Mouse (Mus musculus) urinary bladder, postnatal 14 days (tissue): ENCODE results near the gene Eml3.
A peak's percentile ranks its signal among the peaks of the same experiment; 100 is the strongest.
"Not testable (repeated sequence)": the region's sequence is repeated elsewhere in the genome, so short reads cannot be mapped to it uniquely, and the experiment has no call there.

ENCODE experiments used
- DNase-seq: peaks from one replicate; pipeline ENCODE4 v3.0.0; 2021; ENCODE audit warnings: low spot score

The Eml3 gene

GRCm38 (mm10) chr19:8952241-8952640 is 22.9 kb downstream of the Eml3 start:
- no peak for DNase-seq

- peak; percentile 88 for DNase-seq
These were observed 24.0 kb downstream of the Eml3 start, which contains the start of gene Tut1 for GRCm38 (mm10) chr19:8953135-8954039. Gene Tut1, plus strand, starts transcription at chr19:8953847.

- DNase-seq, result no peak
These were observed 24.8 kb downstream of the Eml3 start for GRCm38 (mm10) chr19:8954171-8954570.

GRCm38 (mm10) chr19:8962256-8962655 is 32.9 kb downstream of the Eml3 start:
- no peak for DNase-seq

GRCm38 (mm10) chr19:8965075-8965474 is 35.7 kb downstream of the Eml3 start:
- no peak for DNase-seq

- peak; percentile 24 for DNase-seq
These were observed 36.4 kb downstream of the Eml3 start for GRCm38 (mm10) chr19:8965771-8966170.

- no peak for DNase-seq
These were observed 36.8 kb downstream of the Eml3 start for GRCm38 (mm10) chr19:8966198-8966589.

- DNase-seq, result peak; percentile 99
These were observed 37.4 kb downstream of the Eml3 start, which contains the start of gene Eef1g for GRCm38 (mm10) chr19:8966590-8967372. Gene Eef1g, plus strand, starts transcription at chr19:8967041.

- DNase-seq, result no peak
These were observed 38.0 kb downstream of the Eml3 start for GRCm38 (mm10) chr19:8967373-8967743.

GRCm38 (mm10) chr19:8967893-8968292 is 38.5 kb downstream of the Eml3 start:
- no peak for DNase-seq

GRCm38 (mm10) chr19:8972491-8972890 is 43.1 kb downstream of the Eml3 start:
- not testable (repeated sequence) for DNase-seq

GRCm38 (mm10) chr19:8974638-8975037 is 45.3 kb downstream of the Eml3 start:
- no peak for DNase-seq

GRCm38 (mm10) chr19:8975491-8975890 is 46.1 kb downstream of the Eml3 start:
- no peak for DNase-seq

- peak; percentile 62 for DNase-seq
These were observed 47.2 kb downstream of the Eml3 start for GRCm38 (mm10) chr19:8976535-8976934.

- DNase-seq, result peak; percentile 29
These were observed 51.4 kb downstream of the Eml3 start for GRCm38 (mm10) chr19:8980771-8981170.

GRCm38 (mm10) chr19:8981450-8982168 is 52.3 kb downstream of the Eml3 start:
- peak; percentile 38 for DNase-seq

GRCm38 (mm10) chr19:8982303-8983149 is 53.2 kb downstream of the Eml3 start:
- DNase-seq, result peak; percentile 58

- DNase-seq, result peak; percentile 71
These were observed 53.8 kb downstream of the Eml3 start for GRCm38 (mm10) chr19:8983150-8983650.

GRCm38 (mm10) chr19:8984255-8984868 is 55.0 kb downstream of the Eml3 start:
- peak; percentile 58 for DNase-seq

- DNase-seq, result peak; percentile 52
These were observed 56.5 kb downstream of the Eml3 start for GRCm38 (mm10) chr19:8985891-8986290.

GRCm38 (mm10) chr19:8987816-8988215 is 58.5 kb downstream of the Eml3 start:
- DNase-seq, result peak; percentile 38
